Mouse (Mus musculus) spleen, adult 2 months (tissue): Measurements from ENCODE around the gene Gabarap.

Source experiments
- CTCF ChIP-seq: fragments of 200-500 bp; IDR thresholded peaks from 2 replicates; pipeline ENCODE4 v1.5.1; 2011; ENCODE audit warnings: mild to moderate bottlenecking, inconsistent platforms; ENCODE audit not compliant: insufficient read depth, insufficient read length, insufficient replicate concordance; ENCODE audit errors: extremely low read depth
- POLR2A ChIP-seq: fragments of 200-500 bp; IDR thresholded peaks from 2 replicates; pipeline ENCODE4 v1.6.1; 2011; ENCODE audit warnings: low read depth, low read length, inconsistent platforms

DNA sequence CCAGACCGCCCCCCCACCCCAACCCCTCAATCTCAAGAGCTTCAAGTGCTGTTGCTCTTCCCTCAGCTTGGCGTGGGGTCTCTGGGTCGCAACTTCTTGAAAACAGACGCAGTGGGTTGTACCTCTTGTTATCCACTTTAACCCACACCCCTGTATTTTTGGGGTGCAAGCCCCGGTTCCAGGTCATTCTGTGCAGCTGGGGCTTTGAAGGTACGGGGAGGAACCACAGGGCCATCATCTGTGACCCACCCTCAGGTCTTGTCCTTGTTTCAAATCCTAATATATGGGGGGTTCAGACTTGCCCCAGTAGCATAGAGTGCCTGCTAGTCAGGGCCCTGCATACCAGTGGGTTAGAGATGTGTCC lies 33.2 kb downstream of the Gabarap start:
- no peak for TF ChIP-seq CTCF
- TF ChIP-seq POLR2A: no peak
